Mouse (Mus musculus) embryonic fibroblast, embryonic 13.5 days (primary cell): ENCODE results near the gene Padi1.

Source experiments
- CTCF ChIP-seq: IDR thresholded peaks from 2 replicates; pipeline ENCODE4 v1.5.1; 2011; ENCODE audit warnings: mild to moderate bottlenecking, control low read depth, low read length, moderate library complexity, borderline replicate concordance; ENCODE audit not compliant: insufficient read depth
- POLR2A ChIP-seq: IDR thresholded peaks from 2 replicates; pipeline ENCODE4 v1.6.1; 2011; ENCODE audit warnings: low read depth, mild to moderate bottlenecking, control low read depth, low read length, moderate library complexity

DNA sequence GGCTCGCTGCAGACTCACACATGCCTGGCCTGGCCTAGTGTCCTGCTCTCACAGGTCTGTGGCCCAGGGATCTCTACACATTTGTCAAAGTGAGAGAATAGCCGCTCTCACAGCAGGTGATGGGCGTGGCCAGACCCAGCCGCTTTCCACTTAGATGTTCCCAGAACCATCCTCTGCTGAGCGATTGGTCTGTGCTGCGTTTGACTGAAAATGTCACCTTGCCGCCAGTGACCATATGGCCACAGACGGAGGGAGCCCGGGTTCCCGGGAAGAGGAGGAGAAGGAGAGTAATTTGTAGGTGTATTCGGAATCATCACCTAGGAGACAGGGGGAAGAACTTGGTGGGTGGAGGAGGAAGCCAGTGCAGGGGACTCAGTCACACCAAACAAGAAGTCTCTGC lies 27.4 kb upstream of the Padi1 start:
- TF ChIP-seq CTCF (no peak), POLR2A (no peak)
